Mouse (Mus musculus) neural tube, embryonic 15.5 days (tissue): ENCODE measurements around the gene Hspb6. TPM values are rescaled to one million over a fixed set of nuclear protein-coding genes. Genes with fewer than 3 reads are reported as not detected.

ENCODE experiments used
- ATAC-seq: fragments of 200-750 bp; cut with Nextera tagmentation; 2 replicates; pipeline ENCODE4 v1.8.0; 2017; ENCODE audit warnings: mild to moderate bottlenecking, moderate TSS enrichment, moderate library complexity; ENCODE audit not compliant: low FRiP score
- H3K27ac ChIP-seq: fragments of 300-500 bp; sonication (generic); replicated peaks from 2 replicates; pipeline ENCODE4 v1.5.1; 2015; ENCODE audit warnings: mild to moderate bottlenecking, inconsistent platforms
- H3K27me3 ChIP-seq: fragments of 300-500 bp; sonication (generic); replicated peaks from 2 replicates; pipeline ENCODE4 v1.6.1; 2015; ENCODE audit warnings: inconsistent platforms
- H3K36me3 ChIP-seq: fragments of 300-500 bp; sonication (generic); 2 replicates; pipeline ENCODE4 v1.6.1; 2015; ENCODE audit warnings: inconsistent platforms
- H3K4me1 ChIP-seq: fragments of 300-500 bp; sonication (generic); 2 replicates; pipeline ENCODE4 v1.6.1; 2015; ENCODE audit warnings: inconsistent platforms
- H3K4me2 ChIP-seq: fragments of 300-500 bp; sonication (generic); 2 replicates; pipeline ENCODE4 v1.6.1; 2015; ENCODE audit warnings: inconsistent platforms, mild to moderate bottlenecking, moderate library complexity
- H3K4me3 ChIP-seq: fragments of 300-500 bp; sonication (generic); replicated peaks from 2 replicates; pipeline ENCODE4 v1.5.1; 2015; ENCODE audit warnings: mild to moderate bottlenecking, inconsistent platforms
- H3K9ac ChIP-seq: fragments of 300-500 bp; sonication (generic); replicated peaks from 2 replicates; pipeline ENCODE4 v1.6.1; 2015; ENCODE audit warnings: mild to moderate bottlenecking, inconsistent platforms
- H3K9me3 ChIP-seq: fragments of 300-500 bp; sonication (generic); replicated peaks from 2 replicates; pipeline ENCODE4 v1.6.1; 2016; ENCODE audit warnings: inconsistent platforms
- WGBS: fragments of 180-500 bp; shearing (Covaris S2); methylation state at CpG from one replicate; pipeline ENCODE4 v1.1.7; 2015; ENCODE audit warnings: mixed read lengths; 5-methylcytosine and 5-hydroxymethylcytosine counted together
- polyA plus RNA-seq: library from polyadenylated mRNA; unstranded; fragments of >200 nt; fragmentation: Nextera tagmentation; extraction: Ambion mirVana; gene quantifications from 2 replicates; pipeline ENCODE4 v1.2.1, GENCODE M21; 2015

The Hspb6 gene
- polyA plus RNA-seq, 1 experiment from 2014 or later = 8.6 TPM

- no peak overlapping the region for H3K27ac ChIP-seq
- H3K4me1 ChIP-seq = peaks cover 50% of the 10 kb centered on the region
- no peak for ATAC-seq
- H3K9ac ChIP-seq = peak overlapping the region; percentile 28; the same call in 1 of the 2 replicates
- no peaks in the 10 kb centered on the region for H3K9me3 ChIP-seq
- H3K4me3 ChIP-seq = no peak overlapping the region
- H3K36me3 ChIP-seq = peaks cover 64% of the 10 kb centered on the region
- 84% methylated on average over 9 of the region's 9 CpGs for WGBS
- peak overlapping the region; percentile 86; the same call in 1 of the 2 replicates for H3K4me2 ChIP-seq
- H3K27me3 ChIP-seq = no peaks in the 10 kb centered on the region
These were observed 20.6 kb upstream of the Hspb6 start for GRCm38 (mm10) chr7:30531291-30531815.

GRCm38 (mm10) chr7:30532931-30533330 is 19.0 kb upstream of the Hspb6 start:
- no peaks in the 10 kb centered on the region for H3K9me3 ChIP-seq
- peak overlapping the region; percentile 89 for H3K9ac ChIP-seq
- WGBS = 6% methylated on average over 8 of the region's 8 CpGs
- H3K27ac ChIP-seq = peak overlapping the region; percentile 95; the same call in 1 of the 2 replicates
- peaks cover 46% of the 10 kb centered on the region for H3K4me1 ChIP-seq
- H3K4me2 ChIP-seq = peak overlapping the region; percentile 86
- H3K27me3 ChIP-seq = no peaks in the 10 kb centered on the region
- no peak for ATAC-seq
- peaks cover 49% of the 10 kb centered on the region for H3K36me3 ChIP-seq
- peak overlapping the region; percentile 72 for H3K4me3 ChIP-seq

GRCm38 (mm10) chr7:30533941-30534632 is 17.9 kb upstream of the Hspb6 start:
- peak overlapping the region; percentile 89 for H3K9ac ChIP-seq
- peak overlapping the region; percentile 86 for H3K4me2 ChIP-seq
- 2% methylated on average over 25 of the region's 26 CpGs for WGBS
- H3K4me3 ChIP-seq = peak overlapping the region; percentile 72
- peak overlapping the region; percentile 95 for H3K27ac ChIP-seq
- peak; percentile 57 for ATAC-seq
- H3K27me3 ChIP-seq = no peaks in the 10 kb centered on the region
- H3K36me3 ChIP-seq = peaks cover 38% of the 10 kb centered on the region
- H3K4me1 ChIP-seq = peaks cover 46% of the 10 kb centered on the region
- no peaks in the 10 kb centered on the region for H3K9me3 ChIP-seq

GRCm38 (mm10) chr7:30534633-30535577 is 17.1 kb upstream of the Hspb6 start, which contains the start of gene Arhgap33:
TSS of gene Arhgap33 (minus strand) at chr7:30535060.
- H3K9me3 ChIP-seq = no peaks in the 10 kb centered on the region
- peak within 1 kb of the TSS; percentile 89 for H3K9ac ChIP-seq
- peaks cover 31% of the 10 kb centered on the region for H3K36me3 ChIP-seq
- no peaks in the 10 kb centered on the region for H3K27me3 ChIP-seq
- H3K4me2 ChIP-seq = peak within 1 kb of the TSS; percentile 86
- H3K4me3 ChIP-seq = peak within 1 kb of the TSS; percentile 72
- WGBS = under 1% methylated on average over 73 of the region's 84 CpGs
- peak within 1 kb of the TSS; percentile 95 for H3K27ac ChIP-seq
- peaks cover 46% of the 10 kb centered on the region for H3K4me1 ChIP-seq
- peak; percentile 94 for ATAC-seq

GRCm38 (mm10) chr7:30540572-30540971 is 11.4 kb upstream of the Hspb6 start:
- Histone ChIP-seq H3K27ac (no peak overlapping the region), H3K27me3 (no peaks in the 10 kb centered on the region), H3K4me1 (peaks cover 6% of the 10 kb centered on the region), H3K36me3 (peaks cover 14% of the 10 kb centered on the region), H3K4me2 (no peak overlapping the region), H3K9me3 (no peaks in the 10 kb centered on the region), H3K9ac (no peak overlapping the region), H3K4me3 (no peak overlapping the region)
- WGBS = 94% methylated on average over 7 of the region's 7 CpGs
- no peak for ATAC-seq

GRCm38 (mm10) chr7:30544327-30544726 is 7.7 kb upstream of the Hspb6 start:
- no peaks in the 10 kb centered on the region for H3K4me1 ChIP-seq
- ATAC-seq = no peak
- no peak overlapping the region for H3K27ac ChIP-seq
- H3K36me3 ChIP-seq = peaks cover 37% of the 10 kb centered on the region
- H3K4me3 ChIP-seq = no peak overlapping the region
- H3K27me3 ChIP-seq = no peaks in the 10 kb centered on the region
- no peak overlapping the region for H3K4me2 ChIP-seq
- no peak overlapping the region for H3K9ac ChIP-seq
- WGBS = 94% methylated on average over 2 of the region's 2 CpGs
- no peaks in the 10 kb centered on the region for H3K9me3 ChIP-seq

GRCm38 (mm10) chr7:30549880-30550279 is 2.1 kb upstream of the Hspb6 start:
- peaks cover 20% of the 10 kb centered on the region for H3K4me1 ChIP-seq
- no peaks in the 10 kb centered on the region for H3K9me3 ChIP-seq
- no peak overlapping the region for H3K9ac ChIP-seq
- H3K36me3 ChIP-seq = peaks cover 31% of the 10 kb centered on the region
- WGBS = 76% methylated on average over 2 of the region's 2 CpGs
- H3K4me2 ChIP-seq = no peak overlapping the region
- peaks cover 5% of the 10 kb centered on the region; the same call in 1 of the 2 replicates for H3K27me3 ChIP-seq
- H3K4me3 ChIP-seq = no peak overlapping the region
- no peak overlapping the region for H3K27ac ChIP-seq
- no peak for ATAC-seq

GRCm38 (mm10) chr7:30550603-30551002 is 1.4 kb upstream of the Hspb6 start:
- 93% methylated on average over 1 of the region's 1 CpGs for WGBS
- Histone ChIP-seq H3K4me2 (no peak overlapping the region), H3K9ac (no peak overlapping the region), H3K9me3 (no peaks in the 10 kb centered on the region), H3K4me3 (no peak overlapping the region), H3K27me3 (peaks cover 5% of the 10 kb centered on the region; the same call in 1 of the 2 replicates), H3K27ac (no peak overlapping the region), H3K4me1 (peaks cover 20% of the 10 kb centered on the region), H3K36me3 (peaks cover 38% of the 10 kb centered on the region)
- no peak for ATAC-seq

- H3K27me3 ChIP-seq = peaks cover 5% of the 10 kb centered on the region; the same call in 1 of the 2 replicates
- no peaks in the 10 kb centered on the region for H3K9me3 ChIP-seq
- peak overlapping the region; percentile 98 for H3K27ac ChIP-seq
- peaks cover 41% of the 10 kb centered on the region for H3K36me3 ChIP-seq
- H3K4me1 ChIP-seq = peaks cover 20% of the 10 kb centered on the region
- whole genome bisulfite sequencing = 3% methylated on average over 10 of the region's 10 CpGs
- H3K9ac ChIP-seq = peak overlapping the region; percentile 64
- peak overlapping the region; percentile 79 for H3K4me2 ChIP-seq
- H3K4me3 ChIP-seq = peak overlapping the region; percentile 76
- peak; percentile 75 for ATAC-seq
These were observed 405 bp upstream of the Hspb6 start for GRCm38 (mm10) chr7:30551445-30552101.

GRCm38 (mm10) chr7:30553021-30553589 is 1.1 kb downstream of the Hspb6 start:
- Histone ChIP-seq H3K9ac (peak overlapping the region; percentile 46), H3K9me3 (no peaks in the 10 kb centered on the region), H3K4me1 (peaks cover 24% of the 10 kb centered on the region), H3K27me3 (peaks cover 5% of the 10 kb centered on the region; the same call in 1 of the 2 replicates), H3K27ac (peak overlapping the region; percentile 98), H3K4me2 (peak overlapping the region; percentile 79), H3K4me3 (peak overlapping the region; percentile 76), H3K36me3 (peaks cover 42% of the 10 kb centered on the region)
- ATAC-seq = no peak
- 4% methylated on average over 23 of the region's 23 CpGs for WGBS
